Mouse (Mus musculus): Measurements from ENCODE around the gene Tigit. TPM values are rescaled to one million over a fixed set of nuclear protein-coding genes. Genes with fewer than 3 reads are reported as not detected.

Gene Tigit
- polyA plus RNA-seq, 1 experiment from 2014 or later = 0.36 TPM

DNA sequence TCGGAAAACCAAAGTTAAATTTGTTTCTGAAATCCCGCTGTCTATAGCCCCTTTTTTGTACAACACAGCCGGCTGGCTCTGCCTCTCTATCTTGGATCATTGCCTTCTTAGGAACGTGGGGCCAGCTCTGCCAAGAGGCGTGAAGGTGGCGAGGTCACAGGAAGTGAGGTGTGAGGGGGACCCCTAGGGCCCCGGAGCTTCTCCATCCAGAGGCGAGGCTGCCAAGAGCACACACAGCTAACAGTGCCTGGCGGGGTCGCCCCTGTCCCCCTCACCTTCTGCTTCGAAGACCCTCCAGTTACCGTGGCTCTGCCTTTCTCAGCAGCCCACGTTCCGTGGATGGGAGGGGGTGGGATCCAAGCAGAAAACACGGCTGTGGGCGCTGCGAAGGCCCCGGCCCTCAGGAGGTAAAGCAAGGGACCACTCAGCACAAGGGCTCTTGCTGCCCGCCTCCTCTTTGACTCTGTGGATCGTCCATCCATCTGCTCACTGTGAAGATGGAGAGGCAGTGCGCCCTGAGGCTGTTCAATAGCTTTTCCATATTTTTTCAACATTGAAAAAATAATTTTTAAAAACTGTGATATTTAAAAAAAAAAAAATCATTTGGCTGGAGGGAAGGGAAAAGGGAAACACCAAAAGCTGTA lies 25.4 kb downstream of the Tigit start:
- no peak overlapping the region for H3K9ac ChIP-seq
- ATAC-seq (ENCODE audit: insufficient number of reproducible peaks, low FRiP score, low TSS enrichment, low read depth) = no peak
- H3K4me2 ChIP-seq (replicated peaks) = 0 out of 2 replicates have a peak overlapping the region, but pooled peaks have one; percentile 8
- H3K9me3 ChIP-seq (replicated peaks) = no peaks in the 10 kb centered on the region
- H3K27me3 ChIP-seq = no peaks in the 10 kb centered on the region
- no peak overlapping the region for H3K4me3 ChIP-seq (replicated peaks)
- H3K27ac ChIP-seq (replicated peaks) = peak overlapping the region; percentile 56; the same call in 1 of the 2 replicates
- 63% methylated on average over 21 of the region's 21 CpGs for WGBS
- H3K4me1 ChIP-seq = peaks cover 6% of the 10 kb centered on the region; the same call in 1 of the 2 replicates
- H3K36me3 ChIP-seq = no peaks in the 10 kb centered on the region

DNA sequence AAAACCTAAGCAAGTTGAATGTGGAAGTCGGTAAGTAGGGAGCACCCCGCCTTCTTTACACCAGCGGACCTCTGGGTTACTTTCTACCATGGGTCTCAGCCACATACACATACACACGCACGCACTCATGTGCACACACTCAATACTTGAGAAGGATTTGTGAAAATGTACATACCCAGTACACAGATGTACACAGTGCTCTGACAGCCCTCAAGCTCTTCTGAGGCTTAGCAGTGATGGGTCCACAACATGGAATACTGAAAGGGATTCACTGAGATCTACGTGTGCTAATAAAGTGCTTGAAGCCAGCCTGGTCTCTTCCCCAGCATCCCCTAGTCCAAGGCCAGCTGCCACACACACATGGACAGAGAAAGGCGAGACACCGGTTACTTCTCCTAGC lies 26.7 kb downstream of the Tigit start:
- 86% methylated on average over 8 of the region's 8 CpGs for WGBS
- H3K4me2 ChIP-seq (replicated peaks) = no peak overlapping the region
- no peak overlapping the region for H3K9ac ChIP-seq
- no peaks in the 10 kb centered on the region for H3K36me3 ChIP-seq
- peaks cover 6% of the 10 kb centered on the region; the same call in 1 of the 2 replicates for H3K4me1 ChIP-seq
- no peak overlapping the region for H3K4me3 ChIP-seq (replicated peaks)
- H3K27me3 ChIP-seq = no peaks in the 10 kb centered on the region
- no peaks in the 10 kb centered on the region for H3K9me3 ChIP-seq (replicated peaks)
- no peak for ATAC-seq (ENCODE audit: insufficient number of reproducible peaks, low FRiP score, low TSS enrichment, low read depth)
- no peak overlapping the region for H3K27ac ChIP-seq (replicated peaks)

DNA sequence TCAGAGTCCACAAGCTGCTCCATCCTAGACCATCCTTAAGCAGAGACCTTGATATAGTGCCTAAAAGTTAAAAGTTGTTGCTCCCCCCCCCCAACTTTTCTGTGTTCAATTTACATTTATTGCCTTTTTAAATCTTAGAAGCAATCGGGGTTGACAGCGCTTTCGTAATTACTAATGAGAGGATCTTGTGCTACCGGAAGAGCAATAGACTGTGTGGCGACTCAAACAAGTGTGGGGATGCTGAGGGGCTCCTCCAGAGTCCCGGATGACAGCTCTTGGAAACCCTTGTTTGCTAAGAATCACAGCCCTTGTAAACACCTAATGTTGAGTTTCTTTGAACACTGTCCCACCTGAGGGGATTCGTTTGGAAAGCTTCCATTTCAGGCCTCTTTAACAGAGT lies 29.9 kb downstream of the Tigit start:
- no peak overlapping the region for H3K27ac ChIP-seq (replicated peaks)
- WGBS = 89% methylated on average over 7 of the region's 7 CpGs
- no peaks in the 10 kb centered on the region for H3K36me3 ChIP-seq
- no peaks in the 10 kb centered on the region for H3K27me3 ChIP-seq
- peaks cover 6% of the 10 kb centered on the region; the same call in 1 of the 2 replicates for H3K4me1 ChIP-seq
- H3K4me2 ChIP-seq (replicated peaks) = no peak overlapping the region
- no peak overlapping the region for H3K4me3 ChIP-seq (replicated peaks)
- no peak for ATAC-seq (ENCODE audit: insufficient number of reproducible peaks, low FRiP score, low TSS enrichment, low read depth)
- H3K9me3 ChIP-seq (replicated peaks) = no peaks in the 10 kb centered on the region
- no peak overlapping the region for H3K9ac ChIP-seq

DNA sequence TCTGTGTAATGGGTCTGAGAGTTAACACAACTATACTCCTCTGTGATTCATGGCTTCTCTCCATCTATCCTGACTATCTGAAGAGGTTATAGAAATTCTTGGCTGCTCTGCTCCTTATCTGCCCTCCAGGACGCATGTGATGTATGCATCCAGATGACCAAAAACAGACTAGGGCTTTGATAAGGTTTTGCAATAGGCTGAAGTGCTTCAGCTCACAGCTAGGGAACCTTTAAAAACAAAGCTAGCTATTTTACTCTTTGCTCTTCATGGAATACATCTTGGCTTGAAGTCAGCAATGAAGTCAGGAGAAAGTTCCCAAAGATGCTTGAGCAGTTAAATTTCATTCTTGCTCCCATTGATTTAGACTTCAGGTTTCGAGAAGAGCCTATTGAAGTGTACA lies 32.2 kb downstream of the Tigit start:
- Histone ChIP-seq H3K27me3 (no peaks in the 10 kb centered on the region), H3K36me3 (no peaks in the 10 kb centered on the region), H3K4me2 (replicated peaks) (no peak overlapping the region), H3K4me1 (no peaks in the 10 kb centered on the region), H3K9ac (no peak overlapping the region), H3K4me3 (replicated peaks) (no peak overlapping the region), H3K27ac (replicated peaks) (no peak overlapping the region), H3K9me3 (replicated peaks) (no peaks in the 10 kb centered on the region)
- ATAC-seq (ENCODE audit: insufficient number of reproducible peaks, low FRiP score, low TSS enrichment, low read depth) = no peak
- 81% methylated on average over 2 of the region's 2 CpGs for WGBS

DNA sequence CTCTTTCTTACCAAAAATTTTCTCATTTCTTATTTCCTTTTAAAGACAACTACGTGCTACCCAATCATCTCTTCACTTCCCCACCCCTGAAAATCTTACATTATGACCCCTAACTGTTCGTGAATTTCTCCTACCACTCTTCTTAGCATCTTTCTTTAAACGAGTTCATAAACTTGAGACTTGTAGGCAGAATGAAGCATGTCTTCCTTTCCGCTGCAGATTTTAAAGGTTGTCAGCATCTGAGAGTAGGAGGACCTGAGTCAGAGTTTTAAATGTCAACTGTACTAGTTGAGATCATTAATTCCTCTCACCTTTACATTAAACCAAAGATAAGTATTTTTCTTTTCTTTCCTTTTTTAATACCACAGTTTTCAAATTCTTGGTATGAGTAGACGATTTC lies 35.3 kb downstream of the Tigit start:
- WGBS = 85% methylated on average over 5 of the region's 5 CpGs
- Histone ChIP-seq H3K36me3 (no peaks in the 10 kb centered on the region), H3K9ac (no peak overlapping the region), H3K27me3 (no peaks in the 10 kb centered on the region), H3K4me1 (0 out of 2 replicates have a peak, but pooled peaks cover 11% of the 10 kb centered on the region), H3K4me3 (replicated peaks) (no peak overlapping the region), H3K9me3 (replicated peaks) (no peaks in the 10 kb centered on the region), H3K27ac (replicated peaks) (no peak overlapping the region), H3K4me2 (replicated peaks) (no peak overlapping the region)
- no peak for ATAC-seq (ENCODE audit: insufficient number of reproducible peaks, low FRiP score, low TSS enrichment, low read depth)

DNA sequence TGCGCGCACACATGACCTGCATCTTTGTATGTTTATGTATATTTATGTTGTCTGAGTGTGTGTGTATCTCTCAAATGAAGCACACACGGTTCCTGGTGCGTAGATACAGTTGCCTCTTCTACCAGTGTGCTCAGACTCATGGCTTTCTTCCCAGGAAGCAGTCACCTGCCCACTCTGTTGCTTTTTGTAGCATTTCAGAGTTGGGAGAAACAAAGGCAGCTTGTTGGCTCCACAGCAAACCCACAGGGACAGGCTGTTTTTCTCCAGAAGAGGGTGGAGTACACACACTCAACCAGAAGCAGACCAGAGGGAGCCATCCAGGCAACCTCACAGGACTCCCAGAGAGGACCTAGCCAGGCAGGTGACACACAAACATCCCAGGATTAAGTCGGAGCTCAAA lies 38.0 kb downstream of the Tigit start:
- no peaks in the 10 kb centered on the region for H3K27me3 ChIP-seq
- no peaks in the 10 kb centered on the region for H3K36me3 ChIP-seq
- no peak overlapping the region for H3K4me2 ChIP-seq (replicated peaks)
- no peaks in the 10 kb centered on the region for H3K9me3 ChIP-seq (replicated peaks)
- WGBS = 88% methylated on average over 5 of the region's 5 CpGs
- H3K4me3 ChIP-seq (replicated peaks) = no peak overlapping the region
- H3K4me1 ChIP-seq = peaks cover 18% of the 10 kb centered on the region; the same call in 1 of the 2 replicates
- H3K9ac ChIP-seq = no peak overlapping the region
- ATAC-seq (ENCODE audit: insufficient number of reproducible peaks, low FRiP score, low TSS enrichment, low read depth) = no peak
- no peak overlapping the region for H3K27ac ChIP-seq (replicated peaks)

DNA sequence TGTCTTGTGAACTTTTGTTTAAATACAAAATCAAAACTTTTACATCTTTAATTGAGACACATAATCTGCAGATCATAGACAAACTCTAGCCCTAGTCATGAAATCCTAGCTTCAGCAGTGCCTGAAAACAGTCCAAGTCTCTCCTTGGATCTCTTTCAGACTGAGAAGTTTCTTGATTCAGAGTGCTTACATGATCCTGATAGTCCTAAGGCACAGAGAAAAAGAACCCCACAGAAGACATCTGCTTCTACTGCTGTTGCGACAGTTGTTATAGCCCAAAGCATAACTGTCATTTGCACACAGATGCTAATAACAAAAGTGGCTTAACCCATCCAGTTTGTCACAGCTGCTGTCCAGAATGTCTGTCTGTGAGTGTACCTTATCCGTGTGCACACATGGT lies 38.7 kb downstream of the Tigit start:
- no peak overlapping the region for H3K4me3 ChIP-seq (replicated peaks)
- H3K9me3 ChIP-seq (replicated peaks) = no peaks in the 10 kb centered on the region
- H3K36me3 ChIP-seq = no peaks in the 10 kb centered on the region
- no peak overlapping the region for H3K9ac ChIP-seq
- no peak overlapping the region for H3K4me2 ChIP-seq (replicated peaks)
- peaks cover 18% of the 10 kb centered on the region; the same call in 1 of the 2 replicates for H3K4me1 ChIP-seq
- 42% methylated on average over 2 of the region's 2 CpGs for WGBS
- ATAC-seq (ENCODE audit: insufficient number of reproducible peaks, low FRiP score, low TSS enrichment, low read depth) = no peak
- peak overlapping the region; percentile 12; the same call in 1 of the 2 replicates for H3K27ac ChIP-seq (replicated peaks)
- no peaks in the 10 kb centered on the region for H3K27me3 ChIP-seq

DNA sequence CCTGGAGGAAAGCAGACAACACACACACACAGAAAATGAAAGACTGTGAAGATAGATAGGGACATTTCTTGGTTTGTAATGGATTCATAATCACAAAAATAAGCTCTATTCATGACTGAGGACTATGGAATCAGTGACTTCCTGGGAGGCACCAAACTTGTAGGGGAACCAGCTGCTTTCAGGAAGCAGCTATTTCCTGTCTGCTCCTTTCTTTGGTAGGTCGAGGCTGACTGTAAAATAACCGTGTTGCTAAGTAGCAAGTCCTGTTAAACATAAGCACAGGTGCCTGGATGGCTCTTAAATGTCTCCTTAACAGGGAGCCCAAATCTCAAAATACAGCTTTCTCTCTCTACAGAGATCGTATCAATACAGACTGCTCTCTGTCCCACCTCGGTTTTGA lies 39.1 kb downstream of the Tigit start:
- peaks cover 18% of the 10 kb centered on the region; the same call in 1 of the 2 replicates for H3K4me1 ChIP-seq
- H3K4me3 ChIP-seq (replicated peaks) = no peak overlapping the region
- H3K36me3 ChIP-seq = no peaks in the 10 kb centered on the region
- WGBS = 60% methylated on average over 4 of the region's 4 CpGs
- H3K9me3 ChIP-seq (replicated peaks) = no peaks in the 10 kb centered on the region
- H3K27me3 ChIP-seq = no peaks in the 10 kb centered on the region
- no peak overlapping the region for H3K4me2 ChIP-seq (replicated peaks)
- ATAC-seq (ENCODE audit: insufficient number of reproducible peaks, low FRiP score, low TSS enrichment, low read depth) = no peak
- H3K9ac ChIP-seq = no peak overlapping the region
- peak overlapping the region; percentile 12; the same call in 1 of the 2 replicates for H3K27ac ChIP-seq (replicated peaks)

DNA sequence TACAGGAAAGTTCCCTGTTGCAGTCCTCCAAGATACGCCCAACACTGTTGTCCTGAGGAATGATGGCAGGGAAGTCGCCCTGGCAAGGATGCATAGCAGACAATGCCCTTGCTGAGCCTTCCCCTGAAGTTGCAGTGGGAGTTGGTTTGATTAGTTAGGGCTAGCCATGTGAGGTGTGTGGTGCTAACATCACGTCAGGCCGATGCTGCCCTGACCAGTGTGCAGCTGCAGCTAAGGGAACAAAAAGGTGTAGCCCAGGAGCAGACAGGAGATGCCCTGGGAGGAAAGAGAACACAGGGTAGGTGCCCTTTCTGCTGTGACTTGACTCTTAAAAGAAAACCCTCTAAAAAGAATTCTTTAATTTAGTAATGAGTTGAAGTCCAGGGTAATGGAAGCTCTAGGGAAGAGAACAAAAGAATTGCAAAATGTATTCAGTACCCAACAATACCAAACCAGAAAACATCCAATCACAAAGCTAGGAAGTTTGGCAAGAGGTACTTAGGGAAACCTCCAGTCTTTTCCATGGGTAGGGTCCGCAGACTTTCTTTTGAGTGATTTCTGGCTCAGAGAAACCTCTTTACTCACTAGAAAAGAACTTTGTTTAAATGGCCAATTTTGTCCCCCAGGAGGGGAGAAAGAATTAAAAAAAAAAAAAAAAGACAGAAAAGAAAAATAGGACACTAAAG lies 40.5 kb downstream of the Tigit start:
- Histone ChIP-seq H3K4me3 (replicated peaks) (no peak overlapping the region), H3K27ac (replicated peaks) (no peak overlapping the region), H3K9ac (no peak overlapping the region), H3K27me3 (no peaks in the 10 kb centered on the region), H3K36me3 (no peaks in the 10 kb centered on the region), H3K4me1 (peaks cover 18% of the 10 kb centered on the region; the same call in 1 of the 2 replicates), H3K4me2 (replicated peaks) (no peak overlapping the region), H3K9me3 (replicated peaks) (no peaks in the 10 kb centered on the region)
- no peak for ATAC-seq (ENCODE audit: insufficient number of reproducible peaks, low FRiP score, low TSS enrichment, low read depth)
- WGBS = 72% methylated on average over 5 of the region's 5 CpGs

DNA sequence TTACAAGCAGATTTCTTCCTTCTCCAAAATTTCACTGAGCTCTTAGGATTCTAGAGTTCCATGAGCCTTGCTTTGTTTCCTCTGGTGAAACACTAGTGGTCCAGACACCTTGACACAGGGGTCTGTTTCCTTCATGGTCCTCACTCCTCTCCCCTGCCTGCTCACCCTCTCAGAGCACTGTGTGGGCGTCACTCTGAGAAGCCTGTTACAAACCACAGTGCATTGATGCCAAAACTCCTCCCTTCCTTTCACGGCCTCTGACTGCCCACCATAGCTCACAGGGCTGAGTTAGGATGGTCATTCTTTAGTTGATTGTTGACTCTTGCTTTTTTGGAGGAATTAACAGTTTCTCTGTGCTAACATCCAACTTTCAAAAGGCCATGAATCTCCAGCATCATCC lies 43.6 kb downstream of the Tigit start:
- Histone ChIP-seq H3K4me3 (replicated peaks) (no peak overlapping the region), H3K27ac (replicated peaks) (no peak overlapping the region), H3K4me2 (replicated peaks) (no peak overlapping the region), H3K9me3 (replicated peaks) (no peaks in the 10 kb centered on the region), H3K36me3 (no peaks in the 10 kb centered on the region), H3K4me1 (peaks cover 25% of the 10 kb centered on the region), H3K27me3 (no peaks in the 10 kb centered on the region), H3K9ac (no peak overlapping the region)
- ATAC-seq (ENCODE audit: insufficient number of reproducible peaks, low FRiP score, low TSS enrichment, low read depth) = no peak
- 36% methylated on average over 2 of the region's 2 CpGs for WGBS

DNA sequence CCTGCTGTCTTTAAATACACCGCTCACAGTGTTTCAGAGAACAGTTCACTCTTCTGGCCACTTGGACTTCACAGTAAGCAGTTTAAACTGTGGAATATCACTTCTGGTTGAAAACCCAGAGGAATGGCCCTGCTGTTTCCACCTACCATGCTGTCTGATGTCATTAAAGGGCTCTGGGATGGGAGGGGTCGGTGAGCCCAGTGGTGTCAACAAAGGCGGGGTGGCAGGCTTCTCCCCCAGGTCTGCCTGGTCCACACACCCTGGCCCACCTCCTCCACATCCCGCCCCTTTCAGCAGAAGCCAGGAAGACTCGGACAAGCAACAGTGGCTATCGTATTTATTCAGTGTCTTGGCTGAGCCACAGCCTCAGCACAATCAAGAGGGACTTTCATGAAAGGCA lies 44.7 kb downstream of the Tigit start:
- WGBS = 59% methylated on average over 6 of the region's 6 CpGs
- no peak overlapping the region for H3K4me2 ChIP-seq (replicated peaks)
- no peaks in the 10 kb centered on the region for H3K9me3 ChIP-seq (replicated peaks)
- no peak for ATAC-seq (ENCODE audit: insufficient number of reproducible peaks, low FRiP score, low TSS enrichment, low read depth)
- no peaks in the 10 kb centered on the region for H3K36me3 ChIP-seq
- H3K4me3 ChIP-seq (replicated peaks) = no peak overlapping the region
- peaks cover 21% of the 10 kb centered on the region for H3K4me1 ChIP-seq
- H3K27ac ChIP-seq (replicated peaks) = no peak overlapping the region
- H3K27me3 ChIP-seq = no peaks in the 10 kb centered on the region
- H3K9ac ChIP-seq = no peak overlapping the region
